Mouse (Mus musculus): ENCODE results near the gene Fosl1. TPM values are rescaled to one million over a fixed set of nuclear protein-coding genes. Genes with fewer than 3 reads are reported as not detected.

Gene Fosl1
- total RNA-seq, 2 experiments from 2014 or later: 0.20 TPM; not detected in 1

Other genes starting within 250 kb of the Fosl1 start
- gene Pacs1, start 174.4 kb upstream of the Fosl1 start, total RNA-seq (2021): 10 to 100 TPM; 35.0 to 39.4 TPM
- gene Sf3b2, start 152.1 kb upstream of the Fosl1 start, total RNA-seq (2021): 100 to 1,000 TPM; 210 to 224 TPM
- gene Gal3st3, start 149.2 kb upstream of the Fosl1 start, total RNA-seq (2021): under 1 TPM; 0.45 to 0.67 TPM
- not detected for gene Catsper1, start 111.8 kb upstream of the Fosl1 start, total RNA-seq (2021)
- gene Cst6, start 98.0 kb upstream of the Fosl1 start, total RNA-seq (2021): 1 to 10 TPM; 2.6 to 3.4 TPM
- 10 to 100 TPM; 36.5 to 42.2 TPM for gene Eif1ad, start 80.8 kb upstream of the Fosl1 start, total RNA-seq (2021)
- gene Banf1, start 80.4 kb upstream of the Fosl1 start, total RNA-seq (2021): 100 to 1,000 TPM; 153 to 164 TPM
- gene Sart1, start 58.8 kb upstream of the Fosl1 start, total RNA-seq (2021): 100 to 1,000 TPM in 1 of 2 experiments, 10 to 100 TPM in 1; 98.7 to 123 TPM
- not detected for gene Tsga10ip, start 45.0 kb upstream of the Fosl1 start, total RNA-seq (2021)
- gene Drap1, start 22.6 kb upstream of the Fosl1 start, total RNA-seq (2021): 100 to 1,000 TPM; 236 to 266 TPM
- 10 to 100 TPM; 55.1 to 56.7 TPM for gene AI837181, start 22.4 kb upstream of the Fosl1 start, total RNA-seq (2021)
- 10 to 100 TPM; 10.4 to 10.6 TPM for gene Ccdc85b, start 10.3 kb downstream of the Fosl1 start, total RNA-seq (2021)
- gene Fibp, start 13.1 kb downstream of the Fosl1 start, total RNA-seq (2021): 100 to 1,000 TPM; 134 to 137 TPM
- gene Ctsw, start 21.0 kb downstream of the Fosl1 start, total RNA-seq (2021): 1 to 10 TPM in 1 of 2 experiments, under 1 TPM in 1; 0.67 to 1.3 TPM
- 10 to 100 TPM; 80.0 to 88.0 TPM for gene Efemp2, start 26.4 kb downstream of the Fosl1 start, total RNA-seq (2021)
- gene Mus81, start 40.9 kb downstream of the Fosl1 start, total RNA-seq (2021): 10 to 100 TPM; 24.9 to 29.8 TPM
- 100 to 1,000 TPM; 789 to 859 TPM for gene Cfl1, start 42.9 kb downstream of the Fosl1 start, total RNA-seq (2021)
- 1 to 10 TPM; 3.0 to 3.5 TPM for gene 1700020D05Rik, start 56.2 kb downstream of the Fosl1 start, total RNA-seq (2021)
- 10 to 100 TPM; 15.1 to 16.0 TPM for gene Snx32, start 63.0 kb downstream of the Fosl1 start, total RNA-seq (2021)
- 1 to 10 TPM in 1 of 2 experiments, not detected in 1; 1.6 TPM for gene Ovol1, start 113.1 kb downstream of the Fosl1 start, total RNA-seq (2021)
- gene Ap5b1, start 120.5 kb downstream of the Fosl1 start, total RNA-seq (2021): 1 to 10 TPM; 6.0 to 8.9 TPM
- 100 to 1,000 TPM; 109 to 110 TPM for gene Rnaseh2c, start 154.3 kb downstream of the Fosl1 start, total RNA-seq (2021)
- 10 to 100 TPM; 69.0 to 83.1 TPM for gene Kat5, start 162.7 kb downstream of the Fosl1 start, total RNA-seq (2021)
- 10 to 100 TPM; 71.0 to 73.6 TPM for gene Rela, start 189.9 kb downstream of the Fosl1 start, total RNA-seq (2021)
- gene Sipa1, start 216.2 kb downstream of the Fosl1 start, total RNA-seq (2021): 10 to 100 TPM; 85.0 to 90.1 TPM
- 10 to 100 TPM; 56.9 to 57.4 TPM for gene Map3k11, start 241.2 kb downstream of the Fosl1 start, total RNA-seq (2021)
- 100 to 1,000 TPM; 117 to 123 TPM for gene Pcnx3, start 241.4 kb downstream of the Fosl1 start, total RNA-seq (2021)